Mouse (Mus musculus) left cerebral cortex, adult 2 months (tissue): ENCODE measurements around the gene Plcd1. TPM values are rescaled to one million over a fixed set of nuclear protein-coding genes. Genes with fewer than 3 reads are reported as not detected.

Experiments used
- DNase-seq, 2 experiments: peaks; one replicate each; pipeline ENCODE4 v3.0.0; 2021 to 2022; ENCODE audit warnings: low spot score in 2 of 2, mixed read lengths in 1 of 2; ENCODE audit errors: extremely low spot score in 1 of 2
- H3K27ac ChIP-seq: fragments of 200-600 bp; 2 replicates; pipeline ENCODE4 v1.8.1; 2022
- H3K4me3 ChIP-seq: fragments of 200-600 bp; 2 replicates; pipeline ENCODE4 v1.8.1; 2022
- CTCF ChIP-seq: fragments of 200-600 bp; IDR thresholded peaks from 2 replicates; pipeline ENCODE4 v1.8.1; 2022; ENCODE audit warnings: antibody characterized with exemption, mild to moderate bottlenecking, moderate library complexity
- intact Hi-C: fragments of 180-260 bp; cut with DNase I; formaldehyde crosslinking; loops from one replicate; pipeline ENCODE4 v1.15.1; 2025
- long read RNA-seq, 2 experiments: library from polyadenylated mRNA; stranded (forward); transcript quantifications; one replicate each; pipeline ENCODE4 v2.0.0; 2021; ENCODE audit warnings: borderline mapping rate in 2 of 2
- total RNA-seq, 2 experiments: library from RNA; stranded (reverse); gene quantifications; 2 replicates each; pipeline ENCODE4 v1.2.3; 2021

Gene Plcd1
- total RNA-seq, result 10 to 100 TPM; 15.2 to 16.2 TPM
- long read RNA-seq, experiment 1, transcript Plcd1-201 (15 exons, 2,657 nt), result major isoform, 14 of 24 reads
- long read RNA-seq, experiment 1, partial matches to known transcripts, result 2 of 24 reads
- long read RNA-seq, experiment 1, other reads (novel, unspliced or antisense), result 7 of 24 reads
- long read RNA-seq, experiment 2, transcript Plcd1-201 (15 exons, 2,657 nt), result major isoform, 21 of 33 reads
- long read RNA-seq, experiment 2, partial matches to known transcripts, result 1 of 33 reads
- long read RNA-seq, experiment 2, other reads (novel, unspliced or antisense), result 10 of 33 reads

DNA sequence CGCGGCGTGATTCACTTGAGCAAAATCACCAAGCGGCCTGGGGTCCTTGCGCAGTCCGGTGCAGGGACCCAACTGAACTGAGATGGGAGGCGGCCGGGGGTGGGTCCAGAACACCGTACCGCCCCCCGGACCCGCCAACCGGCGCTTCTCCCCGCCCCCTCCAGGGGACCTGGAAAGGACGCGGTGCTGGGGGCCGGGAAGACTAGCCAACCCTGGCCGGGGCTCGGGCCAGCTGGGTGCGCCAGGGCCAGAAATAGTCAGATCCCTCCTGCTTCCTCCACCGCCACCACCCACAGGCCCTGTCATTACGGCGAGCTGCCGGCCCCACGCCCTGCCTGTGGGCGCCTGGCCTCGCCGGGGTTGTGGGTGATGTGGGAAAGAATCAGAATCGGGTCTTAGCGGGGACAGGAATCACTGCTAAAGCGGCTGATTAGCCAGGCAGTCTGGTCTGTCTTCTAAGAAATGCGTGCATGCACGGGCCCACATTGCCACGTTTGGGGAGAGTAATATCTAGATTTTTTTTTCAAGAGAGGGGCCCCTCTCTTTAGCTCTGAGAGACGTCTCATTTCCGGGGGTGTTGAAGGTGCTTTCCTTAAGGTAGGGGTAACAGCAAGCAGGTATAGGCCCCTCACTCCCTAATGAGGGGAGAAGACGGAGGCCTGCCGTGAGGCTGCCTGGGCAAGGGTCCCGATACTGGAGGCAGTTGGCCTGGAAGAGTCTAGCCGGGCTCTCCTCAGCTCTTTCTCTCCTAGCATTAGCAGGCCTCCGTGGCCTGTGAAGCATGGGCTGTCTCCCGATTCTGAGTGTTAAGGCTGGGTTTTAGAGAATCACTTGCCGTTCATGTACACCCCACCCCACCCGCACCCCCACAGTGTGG, at the start of gene Plcd1:
Gene Plcd1 (minus strand): TSS at position 84 of the 877 bp plus-strand sequence.
- intact Hi-C loops, result no loop called here
- Histone ChIP-seq H3K27ac (peak within 1 kb of the TSS; percentile 86), H3K4me3 (peak within 1 kb of the TSS; percentile 76)
- DNase-seq, result peak; percentile 84 to 85
- TF ChIP-seq CTCF, result peak; percentile 11; the same call in 1 of the 2 replicates

- no peak for DNase-seq
- Histone ChIP-seq H3K27ac (no peak overlapping the region), H3K4me3 (no peak overlapping the region)
- TF ChIP-seq CTCF, result no peak
- intact Hi-C loops, result no loop called here
Measured at GRCm38 (mm10) chr9:119142066-119142465, 48.8 kb upstream of the Plcd1 start.

DNA sequence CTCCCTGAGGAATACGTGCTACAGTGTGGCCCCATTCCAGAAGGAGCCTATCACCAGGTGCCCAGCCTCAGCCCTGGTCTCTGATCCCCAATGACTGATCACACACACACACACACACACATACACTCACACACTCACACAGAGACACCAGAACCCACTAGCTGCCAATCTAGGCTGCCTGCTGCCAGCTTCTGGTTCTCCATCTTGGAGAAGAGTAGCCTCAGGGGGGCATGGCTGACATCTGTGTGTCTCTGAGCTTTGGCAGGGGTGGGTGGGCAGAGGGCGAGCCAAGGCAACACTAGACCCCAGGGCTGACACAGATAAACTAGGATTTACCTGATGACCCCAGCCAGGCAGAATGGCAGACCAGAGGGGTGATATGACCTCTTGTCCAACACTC, 45.5 kb upstream of the Plcd1 start:
- DNase-seq, result no peak
- H3K4me3 ChIP-seq, result no peak overlapping the region
- intact Hi-C loops, result no loop called here
- TF ChIP-seq CTCF, result no peak
- H3K27ac ChIP-seq, result no peak overlapping the region

GRCm38 (mm10) chr9:119130692-119131091, 37.4 kb upstream of the Plcd1 start:
- intact Hi-C loops, result no loop called here
- DNase-seq, result no peak
- no peak overlapping the region for H3K27ac ChIP-seq
- no peak for TF ChIP-seq CTCF
- H3K4me3 ChIP-seq, result no peak overlapping the region

- intact Hi-C loops, result no loop called here
- H3K4me3 ChIP-seq, result no peak overlapping the region
- no peak for DNase-seq
- no peak overlapping the region for H3K27ac ChIP-seq
- TF ChIP-seq CTCF, result peak; percentile 34
Measured at GRCm38 (mm10) chr9:119128436-119129181, 35.3 kb upstream of the Plcd1 start.

DNA sequence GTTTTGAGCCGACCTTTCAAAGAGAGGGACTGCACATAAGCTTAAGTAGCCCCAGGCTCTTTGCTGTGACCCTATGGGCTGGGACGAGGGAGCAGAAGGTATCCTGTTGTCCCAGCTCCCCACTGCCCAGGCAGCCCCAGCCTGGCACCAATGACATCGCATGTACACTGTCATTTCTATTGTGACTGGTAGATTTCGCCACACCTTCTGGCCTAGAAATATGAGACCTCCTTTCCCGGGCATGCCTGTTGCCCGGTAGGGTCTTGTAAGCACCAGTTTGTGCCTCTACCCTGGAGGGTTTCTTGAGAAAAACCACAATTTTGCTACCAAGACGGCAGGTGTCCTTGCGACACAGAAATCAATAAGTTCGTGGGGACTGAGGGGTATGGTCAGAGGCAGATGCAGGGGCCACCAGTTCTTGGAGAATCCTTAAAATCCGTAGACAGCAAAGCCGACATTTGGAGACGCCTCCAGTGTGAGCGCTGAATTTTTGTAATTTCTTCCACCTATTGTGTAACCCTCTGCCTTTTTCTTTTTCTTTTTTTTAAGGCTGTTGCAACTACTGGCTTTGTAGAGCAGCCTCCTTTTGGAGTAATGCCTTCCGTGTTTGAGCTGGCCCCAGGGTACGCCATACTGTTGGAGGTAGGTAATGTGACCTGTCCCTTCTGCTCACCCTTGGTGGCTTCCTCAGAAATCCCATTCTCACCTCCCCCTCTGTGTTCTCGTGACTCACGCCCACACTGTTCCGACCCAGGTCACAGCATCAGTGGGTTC, 29.5 kb upstream of the Plcd1 start:
- intact Hi-C loops, result no loop called here
- Histone ChIP-seq H3K4me3 (no peak overlapping the region), H3K27ac (no peak overlapping the region)
- DNase-seq, result no peak
- no peak for TF ChIP-seq CTCF

DNA sequence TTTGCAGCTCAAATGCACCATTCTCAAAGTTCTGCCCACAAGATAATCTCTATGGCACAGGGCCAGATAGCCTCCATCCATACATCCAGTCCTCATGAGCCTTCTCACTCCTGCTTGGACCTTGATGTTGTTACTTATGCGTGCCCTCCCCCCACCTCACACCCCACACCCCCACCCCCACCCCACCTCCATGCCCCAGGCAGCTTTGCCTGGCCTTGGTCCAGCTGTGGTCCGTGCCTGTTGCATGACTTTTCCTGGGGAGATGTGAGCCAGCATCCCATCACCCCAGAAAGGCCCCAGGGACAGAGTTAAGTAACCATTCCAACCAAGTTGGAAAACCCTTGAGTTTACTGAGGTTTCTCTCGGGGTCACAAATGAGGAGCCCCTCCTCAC, 26.9 kb upstream of the Plcd1 start:
- H3K4me3 ChIP-seq, result no peak overlapping the region

DNA sequence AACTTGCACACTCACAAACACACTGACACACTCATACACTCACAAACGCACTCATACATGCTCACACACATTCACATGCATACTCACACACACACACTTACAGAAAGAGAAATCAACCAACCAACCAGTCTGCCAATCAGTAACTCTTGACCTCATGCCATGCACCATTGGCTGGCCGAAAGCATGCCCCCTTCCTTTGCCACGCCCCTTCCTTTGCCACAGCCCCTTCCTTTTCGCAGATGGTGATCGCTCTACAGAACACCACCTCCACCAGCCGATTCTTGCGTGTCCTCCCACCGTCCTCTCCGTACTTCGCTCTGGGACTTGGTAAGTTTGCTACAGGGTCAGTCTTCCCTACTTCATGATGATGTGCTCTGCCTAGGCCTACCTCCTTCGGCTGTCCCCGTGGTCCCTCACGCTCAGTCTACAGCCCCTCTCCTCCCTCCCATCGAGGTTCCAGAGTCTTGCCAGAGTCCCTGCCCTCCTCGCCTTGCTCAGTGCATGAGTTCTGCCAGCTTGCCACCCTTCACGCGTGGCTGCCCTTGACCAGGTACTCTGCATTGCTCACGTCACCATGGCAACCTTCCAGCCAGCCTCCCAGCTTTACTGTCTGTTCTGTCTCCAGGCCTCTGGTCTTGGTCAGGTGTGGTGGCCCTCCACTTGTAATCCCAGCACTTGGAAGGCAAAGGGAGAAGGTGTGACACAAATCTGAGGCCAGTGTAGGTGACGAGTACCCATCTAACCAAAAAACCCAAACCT, 26.3 kb upstream of the Plcd1 start:
- no peak for TF ChIP-seq CTCF
- H3K4me3 ChIP-seq, result no peak overlapping the region
- no peak for DNase-seq
- intact Hi-C loops, result no loop called here
- H3K27ac ChIP-seq, result no peak overlapping the region

More for the DNA sequence above, 26.9 kb upstream of the Plcd1 start:
- intact Hi-C loops, result no loop called here
- H3K27ac ChIP-seq, result no peak overlapping the region
- no peak for TF ChIP-seq CTCF
- no peak for DNase-seq

GRCm38 (mm10) chr9:119114911-119115310, 21.6 kb upstream of the Plcd1 start:
- intact Hi-C loops, result no loop called here
- no peak for TF ChIP-seq CTCF
- Histone ChIP-seq H3K27ac (no peak overlapping the region), H3K4me3 (no peak overlapping the region)
- no peak for DNase-seq

DNA sequence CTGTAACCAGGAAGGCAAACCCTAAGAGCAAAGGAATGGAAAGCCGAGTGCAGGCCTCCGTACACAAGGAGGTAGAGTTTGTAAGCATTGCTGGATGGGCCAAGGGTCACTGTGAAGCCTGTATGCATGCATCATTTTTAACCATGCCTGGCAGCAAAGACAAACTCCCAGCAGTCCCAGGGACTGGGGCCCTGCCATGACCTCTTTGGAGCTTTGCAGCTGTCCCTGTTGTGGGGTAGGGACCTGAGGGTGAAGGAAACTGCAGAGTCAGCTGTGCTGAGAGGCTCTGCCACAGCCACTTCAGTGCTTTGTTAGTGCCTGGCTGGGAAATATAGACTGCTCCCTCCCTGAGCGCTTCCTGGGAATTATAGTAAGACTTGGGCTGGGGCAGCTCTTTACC, 17.3 kb upstream of the Plcd1 start:
- TF ChIP-seq CTCF, result no peak
- no peak for DNase-seq
- Histone ChIP-seq H3K27ac (no peak overlapping the region), H3K4me3 (no peak overlapping the region)
- intact Hi-C loops, result no loop called here
